27 mouse cellular contexts compared by ENCODE assay signal in genomic region chr17:75526411-75526810, GRCm38 (mm10).
"Had no signal": no experiment of that assay in that cellular context is flagged by ENCODE, and none has a peak within 500 bp of the region (broad histone marks: within the 10 kb centered on the region; RNA-seq: fewer than 3 reads in every experiment).

No protein-coding gene starts in this region.

- H3K4me1 ChIP-seq: embryonic facial prominence, embryonic 12.5 days; embryonic facial prominence, embryonic 13.5 days; embryonic facial prominence, embryonic 15.5 days; forebrain, embryonic 15.5 days had no signal

- H3K27ac ChIP-seq: embryonic facial prominence, embryonic 10.5 days; embryonic facial prominence, embryonic 12.5 days; embryonic facial prominence, embryonic 13.5 days; embryonic facial prominence, embryonic 15.5 days; forebrain, embryonic 10.5 days; forebrain, embryonic 12.5 days; forebrain, embryonic 13.5 days; forebrain, embryonic 15.5 days; heart, embryonic 10.5 days had no signal

- H3K36me3 ChIP-seq: forebrain, embryonic 12.5 days; heart, embryonic 10.5 days had no signal

- H3K27me3 ChIP-seq: embryonic facial prominence, embryonic 12.5 days; embryonic facial prominence, embryonic 13.5 days; embryonic facial prominence, embryonic 15.5 days; forebrain, embryonic 12.5 days; forebrain, embryonic 13.5 days; forebrain, embryonic 15.5 days had no signal

- DNase-seq: cerebellum, adult 18-20 months; cerebellum, adult 2 months; cerebellum, adult 8-10 months; cerebellum, adult 9-10 months; cerebellum, adult 9-11 months; cerebellum, postnatal 10 days; cerebellum, postnatal 14 days; cerebellum, postnatal 25 days; cerebellum, postnatal 36 days; embryo, embryonic 11 days; forebrain, postnatal 0 days; gastrocnemius, postnatal 10 days; gastrocnemius, postnatal 14 days; gastrocnemius, postnatal 36 days; heart, adult 18-20 months had no signal

- H3K4me3 ChIP-seq: embryonic facial prominence, embryonic 10.5 days; embryonic facial prominence, embryonic 12.5 days; embryonic facial prominence, embryonic 13.5 days; embryonic facial prominence, embryonic 15.5 days; erythroblast, embryonic 14.5 days; forebrain, embryonic 10.5 days; forebrain, embryonic 12.5 days; forebrain, embryonic 13.5 days; forebrain, embryonic 15.5 days; heart, embryonic 10.5 days had no signal

- ATAC-seq: forebrain, embryonic 13.5 days; forebrain, embryonic 14.5 days; forebrain, embryonic 15.5 days; forebrain, embryonic 16.5 days; forebrain, postnatal 0 days had no signal

- H3K9ac ChIP-seq: embryonic facial prominence, embryonic 12.5 days; embryonic facial prominence, embryonic 13.5 days; embryonic facial prominence, embryonic 15.5 days; forebrain, embryonic 12.5 days; forebrain, embryonic 13.5 days; forebrain, embryonic 15.5 days; forebrain, postnatal 0 days had no signal
